Mouse (Mus musculus) erythroblast, embryonic 14.5 days (primary cell): Measurements from ENCODE around the gene BC051665. TPM values are rescaled to one million over a fixed set of nuclear protein-coding genes. Genes with fewer than 3 reads are reported as not detected.

Experiments
- H3K27me3 ChIP-seq: 2 replicates; pipeline ENCODE4 v1.6.1; 2012; ENCODE audit warnings: inconsistent platforms; ENCODE audit not compliant: control insufficient read depth
- H3K36me3 ChIP-seq: 2 replicates; pipeline ENCODE4 v1.6.1; 2012; ENCODE audit warnings: mild to moderate bottlenecking, inconsistent platforms; ENCODE audit not compliant: control insufficient read depth
- H3K4me1 ChIP-seq: 2 replicates; pipeline ENCODE4 v1.6.1; 2012; ENCODE audit warnings: inconsistent platforms; ENCODE audit not compliant: control insufficient read depth
- H3K4me3 ChIP-seq: replicated peaks from 2 replicates; pipeline ENCODE3; 2012; ENCODE audit warnings: moderate library complexity, mild to moderate bottlenecking, inconsistent platforms
- H3K9me3 ChIP-seq: 2 replicates; pipeline ENCODE4 v1.6.1; 2012; ENCODE audit warnings: low read length, inconsistent platforms, mixed read lengths; ENCODE audit not compliant: control insufficient read depth
- GATA1 ChIP-seq: IDR thresholded peaks from 2 replicates; pipeline ENCODE4 v1.6.1; 2012; ENCODE audit warnings: low read length, inconsistent platforms, mixed read lengths
- TAL1 ChIP-seq: IDR thresholded peaks from 3 replicates; pipeline ENCODE4 v1.6.1; 2012; ENCODE audit warnings: low read length, inconsistent platforms, mixed read lengths
- polyA plus RNA-seq: library from polyadenylated mRNA; stranded (reverse); fragments of >175 nt; gene quantifications from 2 replicates; pipeline ENCODE4 v1.2.3, GENCODE M21; 2012

The BC051665 gene
- polyA plus RNA-seq, 1 experiment = not detected

DNA sequence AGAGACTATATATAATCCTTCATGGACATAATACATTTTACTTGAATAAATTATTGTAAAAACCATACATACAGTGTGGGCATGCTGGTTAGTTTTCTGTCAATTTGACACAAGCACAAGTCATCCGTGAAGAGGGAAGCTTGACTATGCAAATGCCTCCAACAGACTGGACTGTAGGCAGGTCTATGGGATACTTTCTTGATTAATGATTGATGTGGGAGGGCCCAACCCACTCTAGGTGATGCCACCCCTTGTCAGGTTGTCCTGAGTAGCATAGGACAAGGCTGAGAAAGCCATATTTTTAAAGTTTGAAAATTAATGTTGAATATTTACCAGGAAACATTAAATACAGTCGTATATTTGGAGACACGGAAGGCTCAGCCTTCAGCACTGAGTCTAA, 5.6 kb downstream of the BC051665 start:
- H3K27me3 ChIP-seq = no peaks in the 10 kb centered on the region
- no peaks in the 10 kb centered on the region for H3K36me3 ChIP-seq
- TF ChIP-seq GATA1 (no peak), TAL1 (no peak)
- no peak overlapping the region for H3K4me3 ChIP-seq
- H3K9me3 ChIP-seq = no peaks in the 10 kb centered on the region
- H3K4me1 ChIP-seq = no peaks in the 10 kb centered on the region

DNA sequence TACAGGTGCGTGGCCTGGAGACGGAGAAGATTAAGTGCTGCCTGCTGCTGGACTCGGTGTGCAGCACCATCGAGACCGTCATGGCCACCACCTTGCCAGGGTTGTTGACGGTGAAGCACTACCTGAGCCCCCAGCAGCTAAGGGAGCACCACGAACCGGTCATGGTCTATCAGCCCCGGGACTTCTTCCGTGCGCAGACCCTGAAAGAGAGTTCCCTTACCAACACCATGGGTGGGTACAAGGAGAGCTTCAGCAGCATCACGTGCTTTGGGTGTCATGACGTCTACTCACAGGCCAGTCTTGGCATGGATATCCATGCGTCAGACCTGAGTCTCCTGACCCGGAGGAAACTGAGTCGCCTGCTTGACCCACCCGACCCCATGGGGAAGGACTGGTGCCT, 25.0 kb downstream of the BC051665 start:
- no peak for TF ChIP-seq TAL1
- TF ChIP-seq GATA1 = no peak
- H3K4me1 ChIP-seq = no peaks in the 10 kb centered on the region
- no peaks in the 10 kb centered on the region for H3K9me3 ChIP-seq
- no peak overlapping the region for H3K4me3 ChIP-seq
- H3K27me3 ChIP-seq = no peaks in the 10 kb centered on the region
- peaks cover 14% of the 10 kb centered on the region for H3K36me3 ChIP-seq

DNA sequence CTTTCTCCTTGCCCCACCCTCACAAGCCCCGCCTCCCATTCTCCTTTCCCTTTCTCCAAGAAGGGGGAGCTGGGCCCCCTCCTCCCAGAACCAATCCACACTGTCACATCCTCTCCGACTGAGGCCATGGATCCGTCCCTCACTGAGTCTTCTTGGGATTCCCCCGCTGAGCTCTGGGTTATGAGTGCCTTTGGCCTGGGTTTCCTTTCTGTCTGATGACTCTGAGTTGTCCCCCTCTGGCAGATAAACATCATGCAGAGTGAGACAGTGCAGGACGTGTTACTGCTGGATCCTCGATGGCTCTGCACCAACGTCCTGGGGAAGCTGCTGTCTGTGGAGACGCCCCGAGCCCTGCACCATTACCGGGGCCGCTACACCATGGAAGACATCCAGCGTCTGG, 25.8 kb downstream of the BC051665 start:
- no peak overlapping the region for H3K4me3 ChIP-seq
- no peak for TF ChIP-seq TAL1
- no peak for TF ChIP-seq GATA1
- H3K36me3 ChIP-seq = peaks cover 14% of the 10 kb centered on the region
- H3K4me1 ChIP-seq = no peaks in the 10 kb centered on the region
- H3K9me3 ChIP-seq = no peaks in the 10 kb centered on the region
- H3K27me3 ChIP-seq = no peaks in the 10 kb centered on the region

- no peaks in the 10 kb centered on the region for H3K27me3 ChIP-seq
- no peak overlapping the region for H3K4me3 ChIP-seq
- TF ChIP-seq TAL1 (no peak), GATA1 (no peak)
- H3K4me1 ChIP-seq = no peaks in the 10 kb centered on the region
- H3K36me3 ChIP-seq = peaks cover 14% of the 10 kb centered on the region
- no peaks in the 10 kb centered on the region for H3K9me3 ChIP-seq
Observed at GRCm38 (mm10) chr13:60759136-60759535, 27.0 kb downstream of the BC051665 start.

- TF ChIP-seq TAL1 (no peak), GATA1 (no peak)
- Histone ChIP-seq H3K36me3 (peaks cover 28% of the 10 kb centered on the region), H3K27me3 (no peaks in the 10 kb centered on the region), H3K4me3 (no peak overlapping the region), H3K4me1 (no peaks in the 10 kb centered on the region), H3K9me3 (no peaks in the 10 kb centered on the region)
Observed at GRCm38 (mm10) chr13:60757292-60757691, 28.9 kb downstream of the BC051665 start.

DNA sequence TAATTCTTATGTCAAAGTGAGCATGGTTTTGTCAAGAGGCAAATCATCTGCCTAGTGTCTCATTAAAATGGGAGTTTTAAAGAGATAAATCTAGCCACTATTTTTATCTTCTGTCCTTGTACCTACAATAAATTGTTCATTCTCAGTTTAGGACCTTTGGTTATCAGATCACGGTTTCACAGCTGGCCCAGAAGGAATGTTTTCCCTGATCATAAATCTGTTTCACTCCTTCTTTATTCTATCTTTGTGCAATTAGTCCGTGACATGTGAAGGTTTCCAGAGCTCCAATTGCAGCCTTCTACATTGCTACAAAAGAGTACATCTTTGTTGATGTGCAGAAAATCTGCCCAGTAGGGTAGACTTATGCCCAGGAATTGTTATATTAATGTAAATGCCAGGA, 30.9 kb downstream of the BC051665 start:
- Histone ChIP-seq H3K4me1 (no peaks in the 10 kb centered on the region), H3K27me3 (no peaks in the 10 kb centered on the region), H3K4me3 (no peak overlapping the region), H3K9me3 (no peaks in the 10 kb centered on the region), H3K36me3 (peaks cover 26% of the 10 kb centered on the region)
- TF ChIP-seq TAL1 (no peak), GATA1 (no peak)

DNA sequence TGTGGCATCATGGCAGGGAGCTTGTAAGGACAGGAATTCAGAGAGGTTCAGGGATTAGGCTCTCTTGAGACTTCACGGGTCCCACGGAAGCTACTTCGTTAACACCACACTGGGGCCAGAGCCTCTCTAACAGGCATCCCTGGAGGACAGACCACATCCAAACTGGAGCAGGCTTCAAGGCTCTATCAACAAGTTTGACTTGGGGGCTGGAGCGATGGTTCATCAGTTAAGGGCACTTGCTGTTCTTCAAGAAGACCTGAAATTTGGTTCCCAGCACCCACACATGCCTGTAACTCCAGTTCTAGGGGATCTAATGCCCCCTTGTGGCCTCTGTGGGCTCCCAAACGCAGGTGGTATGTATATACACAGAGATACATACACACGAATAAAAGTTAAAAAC, 32.9 kb downstream of the BC051665 start:
- Histone ChIP-seq H3K9me3 (no peaks in the 10 kb centered on the region), H3K4me3 (no peak overlapping the region), H3K4me1 (no peaks in the 10 kb centered on the region), H3K36me3 (peaks cover 36% of the 10 kb centered on the region), H3K27me3 (no peaks in the 10 kb centered on the region)
- TF ChIP-seq TAL1 (no peak), GATA1 (no peak)

GRCm38 (mm10) chr13:60750930-60751329, 35.2 kb downstream of the BC051665 start:
- TF ChIP-seq TAL1 (no peak), GATA1 (no peak)
- Histone ChIP-seq H3K4me3 (no peak overlapping the region), H3K9me3 (no peaks in the 10 kb centered on the region), H3K36me3 (peaks cover 36% of the 10 kb centered on the region), H3K27me3 (no peaks in the 10 kb centered on the region), H3K4me1 (peaks cover 11% of the 10 kb centered on the region)

DNA sequence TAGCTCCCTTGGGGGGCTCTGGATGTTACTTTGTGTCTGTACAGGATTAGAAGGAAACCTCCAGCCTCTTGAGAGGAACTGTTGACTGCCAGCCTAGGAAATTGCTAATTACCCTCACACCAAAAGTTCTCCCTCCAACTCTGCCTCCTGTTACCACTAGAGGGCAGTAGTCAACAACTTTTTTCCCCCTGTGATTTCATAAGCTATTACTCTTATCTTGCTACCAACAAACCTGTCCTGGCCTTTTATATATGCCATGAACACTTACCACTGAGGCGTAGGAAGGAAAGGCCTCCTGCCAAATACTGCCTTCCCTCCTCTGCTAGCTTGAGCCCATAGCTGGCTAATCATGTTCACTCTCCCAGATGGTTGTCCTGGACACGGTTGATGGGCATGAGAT, 37.6 kb downstream of the BC051665 start:
- TF ChIP-seq TAL1 (no peak), GATA1 (no peak)
- Histone ChIP-seq H3K4me3 (no peak overlapping the region), H3K9me3 (no peaks in the 10 kb centered on the region), H3K27me3 (no peaks in the 10 kb centered on the region), H3K36me3 (peaks cover 32% of the 10 kb centered on the region), H3K4me1 (peaks cover 35% of the 10 kb centered on the region)

- Histone ChIP-seq H3K9me3 (no peaks in the 10 kb centered on the region), H3K36me3 (peaks cover 22% of the 10 kb centered on the region), H3K4me1 (peaks cover 48% of the 10 kb centered on the region), H3K4me3 (no peak overlapping the region), H3K27me3 (no peaks in the 10 kb centered on the region)
- TF ChIP-seq TAL1 (no peak), GATA1 (no peak)
Observed at GRCm38 (mm10) chr13:60747201-60747600, 39.0 kb downstream of the BC051665 start.

- Histone ChIP-seq H3K4me3 (no peak overlapping the region), H3K27me3 (no peaks in the 10 kb centered on the region), H3K4me1 (peaks cover 53% of the 10 kb centered on the region), H3K9me3 (no peaks in the 10 kb centered on the region), H3K36me3 (peaks cover 20% of the 10 kb centered on the region)
- TF ChIP-seq GATA1 (no peak), TAL1 (no peak)
Observed at GRCm38 (mm10) chr13:60746271-60746670, 39.9 kb downstream of the BC051665 start.
